Mouse (Mus musculus): ENCODE results near the gene Rab36. TPM values are rescaled to one million over a fixed set of nuclear protein-coding genes. Genes with fewer than 3 reads are reported as not detected.
"Not testable (repeated sequence)": the region's sequence is repeated elsewhere in the genome, so short reads cannot be mapped to it uniquely, and the experiment has no call there.

Rab36 gene
- polyA plus RNA-seq, 1 experiment, result 1.4 TPM

- TF ChIP-seq POLR2A (IDR thresholded peaks at IDR 0.05; ENCODE audit: control insufficient read depth, extremely low read depth, insufficient read depth, low read length, poor library complexity) (no peak), CTCF (IDR thresholded peaks at IDR 0.05; ENCODE audit: borderline replicate concordance, control insufficient read depth, extremely low read depth, insufficient read depth, low read length, poor library complexity) (no peak)
- DNase-seq, result no peak
- Histone ChIP-seq H3K4me1 (replicated peaks; ENCODE audit: control insufficient read depth, insufficient read depth, low read length) (peaks cover 6% of the 10 kb centered on the region), H3K36me3 (ENCODE audit: control insufficient read depth, insufficient read depth, low read length) (no peaks in the 10 kb centered on the region), H3K4me3 (ENCODE audit: control insufficient read depth, insufficient read depth, low read length) (no peak within 1 kb of the TSS), H3K27me3 (ENCODE audit: control insufficient read depth, insufficient read depth, low read length) (no peaks in the 10 kb centered on the region), H3K27ac (ENCODE audit: control insufficient read depth, insufficient read depth, low read length) (no peak within 1 kb of the TSS)
- 61% methylated on average over 10 of the region's 10 CpGs for WGBS
Observed at GRCm38 (mm10) chr10:75032395-75032794, 4.5 kb upstream of the Rab36 start, which contains the start of gene Rsph14. TSS of gene Rsph14 (minus strand) at chr10:75032586.

GRCm38 (mm10) chr10:75042060-75042459 lies 5.2 kb downstream of the Rab36 start:
- H3K27me3 ChIP-seq (ENCODE audit: control insufficient read depth, insufficient read depth, low read length); H3K27ac ChIP-seq (ENCODE audit: control insufficient read depth, insufficient read depth, low read length); DNase-seq; H3K36me3 ChIP-seq (ENCODE audit: control insufficient read depth, insufficient read depth, low read length); H3K4me1 ChIP-seq (replicated peaks; ENCODE audit: control insufficient read depth, insufficient read depth, low read length); H3K4me3 ChIP-seq (ENCODE audit: control insufficient read depth, insufficient read depth, low read length): not testable (repeated sequence)
- WGBS, result 31% methylated on average over 1 of the region's 1 CpGs

- 61% methylated on average over 7 of the region's 7 CpGs for WGBS
- Histone ChIP-seq H3K27me3 (ENCODE audit: control insufficient read depth, insufficient read depth, low read length) (no peaks in the 10 kb centered on the region), H3K36me3 (ENCODE audit: control insufficient read depth, insufficient read depth, low read length) (no peaks in the 10 kb centered on the region), H3K4me3 (ENCODE audit: control insufficient read depth, insufficient read depth, low read length) (no peak overlapping the region), H3K27ac (ENCODE audit: control insufficient read depth, insufficient read depth, low read length) (no peak overlapping the region), H3K4me1 (replicated peaks; ENCODE audit: control insufficient read depth, insufficient read depth, low read length) (no peaks in the 10 kb centered on the region)
- DNase-seq, result no peak
- TF ChIP-seq POLR2A (IDR thresholded peaks at IDR 0.05; ENCODE audit: control insufficient read depth, extremely low read depth, insufficient read depth, low read length, poor library complexity) (no peak), CTCF (IDR thresholded peaks at IDR 0.05; ENCODE audit: borderline replicate concordance, control insufficient read depth, extremely low read depth, insufficient read depth, low read length, poor library complexity) (no peak)
Observed at GRCm38 (mm10) chr10:75044459-75044858, 7.6 kb downstream of the Rab36 start.

- Histone ChIP-seq H3K4me1 (replicated peaks; ENCODE audit: control insufficient read depth, insufficient read depth, low read length) (no peaks in the 10 kb centered on the region), H3K27ac (ENCODE audit: control insufficient read depth, insufficient read depth, low read length) (no peak overlapping the region), H3K27me3 (ENCODE audit: control insufficient read depth, insufficient read depth, low read length) (no peaks in the 10 kb centered on the region), H3K36me3 (ENCODE audit: control insufficient read depth, insufficient read depth, low read length) (no peaks in the 10 kb centered on the region), H3K4me3 (ENCODE audit: control insufficient read depth, insufficient read depth, low read length) (no peak overlapping the region)
- whole genome bisulfite sequencing, result 94% methylated on average over 15 of the region's 15 CpGs
- no peak for DNase-seq
- TF ChIP-seq POLR2A (IDR thresholded peaks at IDR 0.05; ENCODE audit: control insufficient read depth, extremely low read depth, insufficient read depth, low read length, poor library complexity) (no peak), CTCF (IDR thresholded peaks at IDR 0.05; ENCODE audit: borderline replicate concordance, control insufficient read depth, extremely low read depth, insufficient read depth, low read length, poor library complexity) (no peak)
Observed at GRCm38 (mm10) chr10:75045831-75046230, 9.0 kb downstream of the Rab36 start.

- H3K27me3 ChIP-seq (ENCODE audit: control insufficient read depth, insufficient read depth, low read length), result no peaks in the 10 kb centered on the region
- H3K4me1 ChIP-seq (replicated peaks; ENCODE audit: control insufficient read depth, insufficient read depth, low read length), result no peaks in the 10 kb centered on the region
Observed at GRCm38 (mm10) chr10:75048711-75049110, 11.9 kb downstream of the Rab36 start.

GRCm38 (mm10) chr10:75051364-75052074 lies 14.7 kb downstream of the Rab36 start:
- no peak for DNase-seq
- H3K27me3 ChIP-seq (ENCODE audit: control insufficient read depth, insufficient read depth, low read length), result no peaks in the 10 kb centered on the region
- no peaks in the 10 kb centered on the region; the same call in 1 of the 2 replicates for H3K4me1 ChIP-seq (replicated peaks; ENCODE audit: control insufficient read depth, insufficient read depth, low read length)
- H3K4me3 ChIP-seq (ENCODE audit: control insufficient read depth, insufficient read depth, low read length), result no peak overlapping the region
- TF ChIP-seq POLR2A (IDR thresholded peaks at IDR 0.05; ENCODE audit: control insufficient read depth, extremely low read depth, insufficient read depth, low read length, poor library complexity), result no peak
- no peak for TF ChIP-seq CTCF (IDR thresholded peaks at IDR 0.05; ENCODE audit: borderline replicate concordance, control insufficient read depth, extremely low read depth, insufficient read depth, low read length, poor library complexity)
- no peaks in the 10 kb centered on the region for H3K36me3 ChIP-seq (ENCODE audit: control insufficient read depth, insufficient read depth, low read length)
- H3K27ac ChIP-seq (ENCODE audit: control insufficient read depth, insufficient read depth, low read length), result no peak overlapping the region
- WGBS, result 96% methylated on average over 21 of the region's 21 CpGs

More at GRCm38 (mm10) chr10:75048711-75049110, 11.9 kb downstream of the Rab36 start:
- H3K36me3 ChIP-seq (ENCODE audit: control insufficient read depth, insufficient read depth, low read length), result no peaks in the 10 kb centered on the region
- 95% methylated on average over 7 of the region's 7 CpGs for WGBS
- H3K4me3 ChIP-seq (ENCODE audit: control insufficient read depth, insufficient read depth, low read length), result no peak overlapping the region
- TF ChIP-seq POLR2A (IDR thresholded peaks at IDR 0.05; ENCODE audit: control insufficient read depth, extremely low read depth, insufficient read depth, low read length, poor library complexity) (no peak), CTCF (IDR thresholded peaks at IDR 0.05; ENCODE audit: borderline replicate concordance, control insufficient read depth, extremely low read depth, insufficient read depth, low read length, poor library complexity) (no peak)
- no peak for DNase-seq
- H3K27ac ChIP-seq (ENCODE audit: control insufficient read depth, insufficient read depth, low read length), result no peak overlapping the region

- H3K27me3 ChIP-seq (ENCODE audit: control insufficient read depth, insufficient read depth, low read length), result no peaks in the 10 kb centered on the region
- no peak for TF ChIP-seq CTCF (IDR thresholded peaks at IDR 0.05; ENCODE audit: borderline replicate concordance, control insufficient read depth, extremely low read depth, insufficient read depth, low read length, poor library complexity)
- TF ChIP-seq POLR2A (IDR thresholded peaks at IDR 0.05; ENCODE audit: control insufficient read depth, extremely low read depth, insufficient read depth, low read length, poor library complexity), result no peak
Observed at GRCm38 (mm10) chr10:75052902-75053301, 16.0 kb downstream of the Rab36 start.

More at GRCm38 (mm10) chr10:75052902-75053301, 16.0 kb downstream of the Rab36 start:
- 95% methylated on average over 8 of the region's 8 CpGs for WGBS
- Histone ChIP-seq H3K4me3 (ENCODE audit: control insufficient read depth, insufficient read depth, low read length) (no peak overlapping the region), H3K27ac (ENCODE audit: control insufficient read depth, insufficient read depth, low read length) (no peak overlapping the region), H3K36me3 (ENCODE audit: control insufficient read depth, insufficient read depth, low read length) (no peaks in the 10 kb centered on the region), H3K4me1 (replicated peaks; ENCODE audit: control insufficient read depth, insufficient read depth, low read length) (no peaks in the 10 kb centered on the region; the same call in 1 of the 2 replicates)
- no peak for DNase-seq
